Mouse (Mus musculus) G1E (cell line): ENCODE results near the gene Rtp3.

Source experiments
- CTCF ChIP-seq: IDR thresholded peaks from 2 replicates; pipeline ENCODE4 v1.5.1; 2012; ENCODE audit warnings: low read depth, low read length, inconsistent platforms, mixed read lengths
- GATA1 ChIP-seq: IDR thresholded peaks from 2 replicates; pipeline ENCODE4 v1.6.1; 2012; ENCODE audit warnings: borderline replicate concordance, low read length, inconsistent platforms, mixed read lengths
- GATA2 ChIP-seq: IDR thresholded peaks from 2 replicates; pipeline ENCODE4 v1.6.1; 2012; ENCODE audit warnings: low read depth, low read length, inconsistent platforms, borderline replicate concordance
- POLR2AphosphoS5 ChIP-seq: IDR thresholded peaks from 2 replicates; pipeline ENCODE4 v1.6.1; 2012; ENCODE audit warnings: low read depth, low read length, inconsistent platforms; ENCODE audit not compliant: insufficient replicate concordance
- TAL1 ChIP-seq: conservative IDR thresholded peaks from 2 replicates; pipeline ENCODE4 v1.6.1; 2012; ENCODE audit warnings: low read depth, low read length, inconsistent platforms, mixed read lengths

- no peak for TF ChIP-seq GATA1
- no peak for TF ChIP-seq CTCF
- no peak for TF ChIP-seq POLR2AphosphoS5
- TF ChIP-seq TAL1 = no peak
- TF ChIP-seq GATA2 = no peak
Observed at GRCm38 (mm10) chr9:110988078-110988477, 2.3 kb downstream of the Rtp3 start.
